Mouse (Mus musculus): ENCODE data around the gene Lamc2.
A peak's percentile ranks its signal among the peaks of the same experiment; 100 is the strongest.
"Not testable (repeated sequence)": the region's sequence is repeated elsewhere in the genome, so short reads cannot be mapped to it uniquely, and the experiment has no call there.

Lamc2 gene

GRCm38 (mm10) chr1:153094226-153095076 is 91.8 kb downstream of the Lamc2 start:
- no peak for DNase-seq

DNA sequence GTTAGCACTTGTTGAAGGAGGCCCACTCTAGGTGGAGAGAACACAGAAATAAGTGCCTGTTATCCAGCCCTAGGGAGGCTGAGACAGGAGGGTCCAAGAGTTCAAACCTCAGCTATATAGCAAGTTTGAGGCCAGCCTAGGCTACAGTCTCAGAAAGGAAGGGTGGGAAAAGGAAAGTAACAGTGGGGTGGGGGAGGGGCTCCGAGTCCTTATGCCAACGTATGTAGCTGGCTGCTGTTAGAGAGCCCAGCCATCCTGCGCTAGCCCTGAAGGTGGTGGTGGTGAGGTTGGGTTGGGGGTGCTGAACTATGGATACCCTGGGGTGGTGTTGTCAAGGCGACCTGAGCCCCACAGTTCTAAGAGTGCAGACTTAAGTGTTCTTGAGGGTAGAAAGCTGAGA is 92.7 kb downstream of the Lamc2 start:
- DNase-seq = no peak

GRCm38 (mm10) chr1:153093172-153093571 is 93.1 kb downstream of the Lamc2 start:
- DNase-seq = no peak

- peak; percentile 91 for DNase-seq
These were observed 93.8 kb downstream of the Lamc2 start for GRCm38 (mm10) chr1:153092237-153092975.

DNA sequence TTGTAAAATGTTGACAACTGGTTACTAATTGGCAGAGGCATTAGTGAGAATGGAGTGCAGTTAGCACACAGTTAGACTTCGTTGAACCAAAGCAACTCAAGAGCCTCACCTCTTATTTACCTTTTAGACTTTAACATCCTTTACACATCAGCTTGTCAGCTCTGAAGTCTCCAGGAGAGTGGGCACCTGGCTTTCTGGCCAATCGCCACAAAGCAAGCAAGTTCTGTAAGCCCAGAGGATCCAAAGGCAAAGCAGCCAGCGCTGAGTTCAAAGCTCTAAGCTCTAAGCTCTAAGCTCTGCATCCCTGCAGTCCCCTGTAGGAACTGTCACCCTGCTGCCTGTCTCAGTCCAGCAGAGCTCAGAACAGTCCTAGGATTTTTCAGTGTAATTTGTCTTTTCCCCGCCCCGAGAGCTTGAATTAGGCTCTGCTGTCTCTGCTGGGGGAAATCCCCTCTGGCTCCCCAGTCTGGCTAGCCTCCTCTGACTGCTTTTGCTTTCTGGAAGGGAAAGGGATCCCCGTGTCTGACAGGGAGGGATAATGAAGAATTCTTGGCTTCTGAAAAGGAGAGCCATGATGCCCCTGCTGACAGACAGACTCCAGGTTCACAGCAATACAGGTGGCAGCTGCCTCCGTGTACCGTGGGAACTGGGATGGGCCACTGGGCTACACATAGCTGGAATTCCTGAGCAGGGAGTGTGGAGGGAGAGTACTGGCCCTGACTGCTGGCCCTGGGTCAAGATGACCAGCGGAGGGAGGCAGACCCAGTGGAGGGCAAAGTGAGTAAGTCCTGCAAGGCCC is 94.6 kb downstream of the Lamc2 start:
- peak; percentile 81 for DNase-seq

DNA sequence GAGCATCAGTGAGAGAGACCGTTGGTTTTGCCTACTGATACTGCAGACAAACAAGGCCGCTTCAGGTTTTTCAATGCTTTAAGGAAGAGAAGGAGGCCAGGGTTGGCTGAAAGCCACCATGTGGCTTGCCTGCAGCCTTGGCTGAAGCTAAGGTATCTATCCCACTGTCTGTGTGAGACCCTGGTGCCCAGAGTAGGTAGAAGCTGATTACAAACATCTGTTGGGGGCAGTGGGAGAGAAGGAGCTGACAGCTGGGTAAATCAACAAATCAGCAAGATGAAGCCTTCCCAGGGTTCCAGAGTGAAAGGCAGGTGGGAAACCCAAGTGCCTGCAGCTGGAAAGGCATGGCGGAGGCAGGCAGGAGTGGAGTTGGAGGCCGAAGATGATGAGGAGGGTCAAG is 95.4 kb downstream of the Lamc2 start:
- DNase-seq = no peak

DNA sequence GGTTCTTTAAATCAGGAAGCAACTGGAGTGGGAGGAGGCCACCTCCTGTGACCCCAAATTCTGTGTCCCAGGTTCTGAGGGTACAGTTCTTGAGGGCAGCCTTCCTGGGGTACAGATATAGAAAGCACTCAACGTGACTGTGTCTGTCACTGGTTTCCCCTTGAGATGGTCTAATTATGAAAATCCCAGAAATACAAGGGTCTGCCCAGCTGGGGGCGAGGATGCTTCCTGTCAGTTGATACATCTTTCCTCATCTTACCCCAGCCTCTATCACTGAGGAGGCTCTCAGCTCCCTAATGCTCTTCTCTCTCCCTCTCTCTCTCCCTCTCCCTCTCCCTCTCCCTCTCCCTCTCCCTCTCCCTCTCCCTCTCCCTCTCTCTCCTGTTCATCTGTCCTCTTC is 96.2 kb downstream of the Lamc2 start:
- no peak for DNase-seq

DNA sequence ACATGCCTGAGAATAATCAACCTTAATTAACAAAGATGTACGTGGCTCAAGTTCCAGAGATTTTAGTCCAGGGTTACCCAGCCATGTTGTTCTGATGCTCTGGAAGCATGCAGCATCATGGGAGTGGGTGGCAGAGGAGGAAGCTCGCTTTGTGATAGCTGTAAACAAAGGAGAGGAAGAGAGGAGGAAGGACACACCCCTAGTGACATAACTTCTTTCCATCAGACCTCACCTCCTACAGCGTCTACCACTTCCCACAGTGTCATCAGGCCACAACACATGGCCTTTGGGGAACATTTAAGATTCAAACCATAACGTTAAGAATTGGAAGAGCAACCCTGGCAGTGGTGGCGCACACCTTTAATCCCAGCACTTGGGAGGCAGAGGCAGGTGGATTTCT is 98.5 kb downstream of the Lamc2 start:
- DNase-seq = no peak

- no peak for DNase-seq
These were observed 101.0 kb downstream of the Lamc2 start for GRCm38 (mm10) chr1:153085198-153085597.

DNA sequence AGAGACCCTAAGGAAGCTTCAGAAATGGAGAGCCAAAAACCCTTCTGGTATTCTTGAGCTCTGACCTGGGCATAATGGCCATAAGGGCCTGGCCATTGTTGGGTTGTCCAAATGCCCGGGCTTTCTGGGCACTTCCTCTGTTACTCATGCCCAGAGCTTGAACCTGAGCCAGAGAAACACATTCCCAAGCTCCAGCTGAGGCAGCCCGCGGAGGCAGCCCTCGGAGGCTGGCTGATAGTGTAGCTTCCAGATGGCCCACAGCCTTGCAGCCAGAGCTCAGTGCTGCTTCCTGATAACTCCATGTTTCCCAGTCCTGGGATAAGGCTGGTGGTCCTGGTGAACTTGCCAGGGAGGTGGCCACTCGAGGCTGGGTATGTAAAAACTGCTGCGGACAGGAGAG is 102.1 kb downstream of the Lamc2 start:
- DNase-seq = peak; percentile 22

- DNase-seq = not testable (repeated sequence)
These were observed 103.0 kb downstream of the Lamc2 start for GRCm38 (mm10) chr1:153083233-153083632.

GRCm38 (mm10) chr1:153075955-153076354 is 110.3 kb downstream of the Lamc2 start:
- no peak for DNase-seq

DNA sequence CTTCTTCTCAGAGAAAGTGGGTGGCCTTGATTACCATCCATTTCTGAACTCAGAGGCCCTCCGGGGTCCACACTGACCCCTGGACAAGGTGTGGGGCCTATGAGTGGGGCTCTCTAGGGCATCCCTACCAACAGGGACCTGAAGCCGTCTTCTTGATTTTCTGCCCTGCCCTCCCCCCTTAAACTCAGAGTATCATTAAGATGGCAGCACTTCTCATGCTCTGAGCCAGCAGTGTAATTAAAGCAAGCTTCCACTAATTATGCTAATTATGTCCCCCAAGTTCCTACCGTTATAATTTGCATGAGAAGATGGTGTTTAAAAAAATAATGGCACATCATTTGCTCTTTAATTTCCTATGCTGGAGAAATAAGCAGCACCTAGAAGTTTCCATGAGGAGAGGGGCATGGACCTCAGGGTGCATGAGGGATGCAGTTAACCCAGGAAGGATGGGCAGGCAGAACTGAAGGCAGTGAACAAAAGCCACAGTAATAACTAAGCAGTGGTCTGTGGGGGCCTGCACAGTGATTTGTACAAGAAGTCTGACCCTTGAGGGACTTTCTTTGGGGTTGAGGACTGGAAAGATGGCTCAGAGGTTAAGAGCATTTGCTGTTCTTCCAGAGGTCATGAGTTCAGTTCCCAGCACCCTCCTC is 111.0 kb downstream of the Lamc2 start:
- DNase-seq = no peak

GRCm38 (mm10) chr1:153073441-153073840 is 112.8 kb downstream of the Lamc2 start:
- DNase-seq = no peak

All from lung, postnatal 10 days (tissue).